Mouse (Mus musculus): ENCODE results near the gene Smim6.

Smim6 gene

DNA sequence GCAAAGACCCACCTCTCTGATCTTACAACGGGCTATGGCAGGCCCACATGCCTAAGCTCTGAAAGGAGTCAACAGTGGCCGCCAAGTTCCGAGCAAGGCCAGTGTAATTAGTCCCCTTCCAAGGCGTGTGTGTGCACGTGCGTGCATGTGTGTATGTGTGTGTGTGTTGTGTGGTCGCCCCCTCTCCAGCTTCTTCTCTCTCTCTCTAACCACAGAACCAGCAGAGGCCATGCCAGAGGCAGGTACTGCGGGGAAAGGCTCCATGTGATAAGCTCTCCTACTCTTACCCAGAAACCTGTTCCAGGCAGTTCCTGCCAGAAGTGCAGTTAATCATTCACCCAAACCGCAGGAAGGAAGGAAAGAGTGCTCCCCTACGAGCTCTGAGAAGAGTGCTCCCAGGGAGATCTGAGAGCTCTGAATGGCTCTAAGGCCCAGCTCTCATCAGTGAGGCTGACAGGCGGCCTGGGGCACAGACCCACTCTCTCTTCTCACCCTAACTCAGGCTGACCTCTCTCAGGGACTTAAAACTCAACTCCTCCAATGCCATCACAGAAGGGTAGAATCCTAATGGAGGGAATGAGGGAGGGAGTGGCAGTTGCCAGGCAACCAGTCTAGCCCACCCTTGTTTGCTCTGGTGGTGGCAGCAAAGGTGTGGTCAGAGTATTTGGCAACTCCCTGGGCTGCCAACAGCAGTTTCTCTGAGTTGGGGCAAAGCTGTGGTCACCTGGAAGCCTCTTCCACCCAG lies at the start of gene Smim6:
Smim6 (plus strand) TSS at position 386 of the 745 bp plus-strand sequence.
- DNase-seq (ENCODE audit: low spot score), result no peak

GRCm38 (mm10) chr11:115863895-115864294 lies 47.9 kb upstream of the Smim6 start:
- DNase-seq (ENCODE audit: low spot score), result no peak

GRCm38 (mm10) chr11:115869393-115869792 lies 42.4 kb upstream of the Smim6 start:
- DNase-seq (ENCODE audit: low spot score), result no peak

DNA sequence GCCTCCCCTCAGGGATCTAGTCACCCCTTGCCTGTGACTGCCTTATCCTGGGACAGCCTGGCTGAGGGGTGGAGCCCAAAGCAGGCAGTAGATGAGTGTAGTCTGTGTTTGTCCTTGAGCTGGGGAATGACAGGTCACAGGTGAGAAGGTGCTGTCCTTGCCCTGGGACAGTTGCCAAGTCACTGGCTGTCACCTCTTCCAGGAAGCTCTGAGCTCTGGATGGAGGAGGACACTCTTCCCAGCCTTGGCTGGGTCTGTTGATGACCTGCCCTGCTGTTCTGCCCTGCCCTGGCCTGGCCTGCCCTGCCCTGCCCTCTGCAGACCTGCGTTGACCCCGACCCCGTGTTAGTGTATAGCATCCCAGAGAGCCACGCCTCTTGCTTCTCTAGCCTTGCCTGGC lies 39.4 kb upstream of the Smim6 start:
- DNase-seq (ENCODE audit: low spot score), result no peak

DNA sequence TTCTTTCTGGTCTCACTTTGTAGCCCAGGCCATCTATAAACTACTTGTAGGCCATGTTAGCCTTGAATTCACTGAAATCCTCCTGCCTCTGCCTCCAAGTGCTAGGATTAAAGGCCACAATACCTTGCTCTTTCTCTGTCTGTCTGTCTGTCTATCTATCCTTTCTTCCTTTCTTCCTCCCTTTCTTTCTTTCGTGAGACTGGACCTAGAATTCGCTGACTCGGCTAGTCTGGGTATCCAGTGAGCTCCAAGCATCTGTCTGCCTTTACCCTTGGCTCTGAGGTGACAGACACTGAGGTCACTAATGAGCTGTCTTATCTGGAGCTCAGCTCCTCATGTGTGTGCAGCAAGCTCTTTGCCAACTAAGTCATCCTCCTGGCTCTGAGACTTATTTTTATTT lies 35.9 kb upstream of the Smim6 start:
- no peak for DNase-seq (ENCODE audit: low spot score)

- DNase-seq (ENCODE audit: low spot score), result no peak
These were observed 35.4 kb upstream of the Smim6 start for GRCm38 (mm10) chr11:115876438-115876837.

- no peak for DNase-seq (ENCODE audit: low spot score)
These were observed 34.6 kb upstream of the Smim6 start for GRCm38 (mm10) chr11:115877174-115877755.

- no peak for DNase-seq (ENCODE audit: low spot score)
These were observed 33.7 kb upstream of the Smim6 start for GRCm38 (mm10) chr11:115878071-115878470.

DNA sequence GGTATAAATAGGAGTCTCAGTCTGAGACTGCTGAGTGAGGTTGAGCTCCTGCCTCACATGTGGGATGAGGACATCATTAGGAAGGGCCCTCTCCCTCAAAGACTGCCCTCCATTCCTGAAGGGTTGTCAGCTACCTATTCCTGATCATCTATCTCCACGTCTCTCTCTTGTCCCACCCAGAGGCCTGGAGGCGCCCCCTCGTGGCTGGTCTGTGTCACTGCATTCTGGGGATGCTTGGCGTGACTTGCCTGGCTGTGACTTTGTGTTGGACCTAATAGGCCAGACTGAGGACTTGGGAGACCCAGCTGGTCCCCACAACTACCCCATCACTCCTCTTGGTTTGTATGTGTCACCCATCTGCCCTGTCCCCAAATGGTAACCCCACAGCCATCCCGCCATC lies 30.8 kb upstream of the Smim6 start:
- DNase-seq (ENCODE audit: low spot score), result no peak

- no peak for DNase-seq (ENCODE audit: low spot score)
These were observed 28.6 kb upstream of the Smim6 start for GRCm38 (mm10) chr11:115883251-115883650.

DNA sequence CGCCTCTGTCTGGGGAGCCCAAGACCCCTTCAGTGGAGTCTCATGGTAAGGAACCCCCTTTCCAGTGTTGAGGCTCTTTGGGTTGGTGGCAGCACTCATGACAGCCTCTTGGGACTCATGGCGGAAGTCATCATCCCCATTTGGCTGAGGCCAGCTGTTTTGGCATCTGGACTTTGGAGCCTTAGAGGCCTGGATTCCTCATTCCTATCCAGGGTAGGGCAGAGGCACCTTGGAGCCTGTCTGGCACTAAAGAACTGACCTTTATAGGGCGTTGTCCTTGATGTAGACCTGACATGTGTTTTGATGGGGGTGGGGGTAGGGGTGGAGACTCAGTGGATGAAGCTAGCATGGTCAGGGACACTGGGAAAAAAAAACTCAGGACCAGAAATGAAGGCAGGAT lies 27.5 kb upstream of the Smim6 start:
- no peak for DNase-seq (ENCODE audit: low spot score)

DNA sequence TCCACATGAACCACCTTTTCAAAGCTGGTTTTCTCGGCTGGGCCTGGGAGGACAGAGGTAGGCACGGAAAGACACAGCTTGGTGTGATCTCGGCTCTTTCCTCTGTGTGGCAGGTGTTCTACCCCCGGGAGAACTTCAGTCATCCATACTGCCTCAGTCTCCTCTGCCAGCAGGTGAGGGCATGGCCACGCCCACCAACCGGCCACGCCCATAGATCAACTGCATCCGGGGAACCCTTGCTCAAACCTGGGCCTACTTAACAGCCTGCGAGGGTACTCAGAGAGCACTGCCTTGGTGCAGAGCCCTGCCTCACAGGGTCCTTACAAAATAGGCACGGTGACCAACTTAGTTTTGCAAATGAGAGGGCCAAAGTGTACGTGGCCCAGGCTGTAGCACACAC lies 26.5 kb upstream of the Smim6 start:
- no peak for DNase-seq (ENCODE audit: low spot score)

- no peak for DNase-seq (ENCODE audit: low spot score)
These were observed 25.4 kb upstream of the Smim6 start for GRCm38 (mm10) chr11:115886446-115886845.

DNA sequence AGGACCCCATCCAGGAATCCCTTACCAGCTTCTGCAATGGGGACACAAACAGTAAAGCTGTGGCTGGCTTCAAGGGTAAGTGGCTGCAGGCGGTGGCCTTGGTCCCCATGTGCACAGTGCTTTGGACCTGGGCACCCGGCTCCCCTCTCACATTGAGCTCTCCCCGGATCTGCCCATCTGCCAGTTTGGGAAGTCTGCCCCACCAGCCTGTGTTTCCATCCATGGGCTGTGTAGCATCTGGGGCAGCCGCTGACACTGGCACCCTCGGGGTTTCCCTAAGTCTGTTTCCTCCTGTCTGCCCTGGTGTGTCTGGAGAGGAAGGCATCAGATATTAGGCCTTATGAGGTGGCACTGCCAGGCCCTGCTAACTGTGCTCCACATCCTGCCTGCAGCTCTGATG lies 23.8 kb upstream of the Smim6 start:
- no peak for DNase-seq (ENCODE audit: low spot score)

DNA sequence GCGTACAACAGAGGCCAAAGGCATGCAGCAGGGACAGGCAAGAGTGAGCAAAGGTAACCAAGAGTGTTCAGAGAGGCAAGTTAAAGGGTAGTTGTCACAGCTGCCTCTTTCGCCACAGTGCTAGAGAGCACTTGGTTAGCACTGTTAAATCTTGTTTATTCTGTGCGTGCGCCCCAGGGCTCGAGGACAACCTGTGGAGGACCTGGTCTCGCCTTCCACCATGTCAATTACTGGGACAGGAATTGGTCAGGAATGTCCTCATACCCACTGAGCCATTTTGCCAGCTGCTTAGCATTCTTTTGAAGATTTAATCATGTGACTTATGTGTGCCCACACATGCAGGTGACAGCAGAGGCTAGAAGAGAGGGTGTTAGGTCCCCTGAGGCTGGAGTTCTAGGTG lies 22.7 kb upstream of the Smim6 start:
- DNase-seq (ENCODE audit: low spot score), result no peak

DNA sequence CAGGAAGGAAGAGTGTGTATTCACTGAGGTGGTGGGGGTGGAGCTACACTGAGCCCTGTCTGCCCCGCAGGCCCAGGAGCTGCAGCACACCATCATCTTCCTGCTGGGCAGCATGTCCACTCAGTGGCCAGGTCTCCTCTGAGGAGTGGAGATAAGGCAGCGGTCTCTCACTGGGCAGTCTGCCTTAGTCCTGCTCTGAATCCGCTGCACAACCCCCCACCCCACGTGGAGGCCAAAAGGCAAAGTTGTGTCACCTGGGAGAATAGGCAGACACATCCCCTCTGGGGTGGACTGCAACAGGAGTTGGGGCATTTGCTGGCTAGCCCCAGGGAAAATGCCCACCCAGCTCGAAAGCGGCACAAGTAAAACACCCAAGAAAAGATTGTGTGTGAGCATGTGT lies 19.6 kb upstream of the Smim6 start:
- DNase-seq (ENCODE audit: low spot score), result no peak

DNA sequence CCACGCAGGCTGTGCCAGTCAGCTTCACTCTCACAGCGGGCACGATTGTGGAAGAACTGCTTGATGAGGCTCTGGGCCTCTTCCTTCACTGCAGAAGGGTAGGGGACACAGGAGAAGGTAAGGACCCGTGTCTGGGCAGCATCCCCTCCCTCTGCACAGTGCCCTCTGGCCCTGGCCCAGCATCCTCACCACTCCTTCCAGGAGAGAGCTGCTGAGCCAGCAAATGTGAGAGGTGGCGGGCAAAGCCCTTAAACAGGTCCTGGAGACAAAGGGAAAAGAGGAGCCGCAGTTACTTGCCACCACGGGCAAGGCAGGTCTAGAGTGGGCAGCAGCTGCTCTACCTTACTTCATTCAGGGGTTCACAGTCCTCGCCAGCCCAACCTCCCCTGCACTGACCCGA lies 18.7 kb upstream of the Smim6 start:
- DNase-seq (ENCODE audit: low spot score), result no peak

DNA sequence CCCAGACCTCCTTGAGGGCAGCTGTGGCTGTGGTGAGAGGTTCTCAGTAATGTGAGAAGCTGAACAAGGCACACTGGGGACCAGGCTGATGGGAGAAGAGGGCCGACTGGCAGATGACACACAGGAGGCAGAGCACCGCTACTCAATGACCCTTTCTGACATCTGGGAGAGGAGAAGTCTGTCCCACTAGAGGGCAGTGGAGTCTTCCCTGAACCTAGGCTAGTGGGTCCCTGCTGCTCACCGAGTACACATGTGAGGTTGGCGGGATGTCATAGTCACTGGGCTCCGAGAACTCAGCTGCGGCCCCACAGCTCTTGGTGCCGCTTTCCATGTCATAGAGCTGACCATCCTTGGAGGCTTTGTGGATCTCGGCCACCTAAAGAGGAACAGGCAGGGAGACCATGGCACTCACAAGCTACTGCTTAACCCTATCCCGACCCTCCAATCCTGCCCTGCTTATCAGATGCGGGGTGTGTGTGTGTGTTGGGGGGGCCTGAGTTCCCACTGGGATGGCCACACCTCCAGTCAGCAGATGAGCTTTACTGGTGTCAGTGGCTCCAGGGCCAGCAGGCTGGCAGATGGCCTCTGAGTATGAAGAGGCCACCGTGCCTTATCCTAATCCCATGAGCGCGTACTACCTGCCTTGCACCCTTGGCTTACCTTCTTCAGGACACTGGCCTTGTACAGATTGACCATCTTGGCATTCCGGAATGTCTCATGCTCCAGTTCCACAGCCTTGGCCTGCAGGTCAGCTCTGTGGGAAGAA lies 16.9 kb upstream of the Smim6 start:
- DNase-seq (ENCODE audit: low spot score), result peak; percentile 69

DNA sequence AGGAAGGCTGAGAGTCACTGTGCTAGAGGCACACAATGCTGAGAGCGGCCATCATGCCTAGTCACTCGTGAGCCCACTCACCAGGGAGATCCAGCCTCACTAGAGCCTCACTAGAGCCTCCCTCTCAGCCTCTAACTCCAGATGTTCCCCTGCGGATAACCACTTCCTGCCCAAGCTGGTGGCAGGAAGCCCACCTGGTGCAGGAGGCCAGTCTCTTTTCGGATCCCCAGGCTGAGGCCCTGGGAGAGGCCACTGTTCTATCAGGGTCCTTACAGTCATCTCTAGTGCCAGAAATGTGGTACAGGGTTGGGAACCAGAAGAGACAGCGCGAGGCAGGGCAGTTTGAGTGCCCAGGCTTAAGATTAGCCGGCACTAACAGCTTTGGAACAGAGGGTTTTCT lies 13.4 kb upstream of the Smim6 start:
- DNase-seq (ENCODE audit: low spot score), result no peak

- DNase-seq (ENCODE audit: low spot score), result peak; percentile 40
These were observed 12.9 kb upstream of the Smim6 start for GRCm38 (mm10) chr11:115898886-115899285.

DNA sequence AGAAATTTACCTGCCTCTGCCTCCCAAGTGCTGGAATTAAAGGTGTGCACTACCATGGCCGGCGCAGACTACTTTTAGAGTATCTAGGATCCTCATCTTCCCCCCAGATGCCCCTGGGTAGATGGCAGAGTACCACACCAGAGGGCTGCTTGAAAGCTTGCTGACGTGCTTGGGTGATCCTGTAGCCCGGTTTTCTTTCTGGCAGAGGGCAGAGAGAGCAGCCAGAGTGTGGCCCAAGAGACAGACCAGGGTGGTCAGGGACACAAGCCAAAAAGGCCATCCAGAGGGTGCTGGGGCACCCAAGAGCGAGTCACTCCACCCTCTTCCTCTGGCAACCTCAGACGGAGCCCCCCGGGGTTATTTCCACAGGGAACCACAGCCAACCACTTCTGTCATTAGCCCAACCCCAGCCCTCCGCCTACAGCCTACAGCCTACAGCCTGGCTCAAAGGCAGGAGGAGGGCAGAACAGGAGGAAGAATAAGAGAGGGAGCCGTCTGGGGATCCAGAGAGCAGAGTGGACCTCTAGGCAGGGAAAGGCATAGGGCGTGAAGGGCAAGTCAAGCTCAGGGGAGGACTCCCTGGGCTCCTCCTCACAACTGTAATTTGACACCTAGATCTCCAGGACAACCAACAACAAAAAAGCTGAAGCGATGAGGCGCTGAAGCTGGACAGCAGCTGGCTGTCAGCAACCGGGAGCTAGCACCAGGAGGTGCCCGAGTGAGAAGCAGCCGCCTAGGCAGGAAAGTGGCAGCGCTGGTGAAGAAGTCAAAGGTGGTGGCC lies 12.1 kb upstream of the Smim6 start, which contains the start of gene Smim5:
Smim5 (plus strand) TSS at position 481 of the 781 bp plus-strand sequence.
- DNase-seq (ENCODE audit: low spot score), result peak; percentile 93
